Mouse (Mus musculus): ENCODE results near the gene Rhbdl1. TPM values are rescaled to one million over a fixed set of nuclear protein-coding genes. Genes with fewer than 3 reads are reported as not detected.

Rhbdl1 gene
- polyA plus RNA-seq, 1 experiment from 2014 or later, result 1.7 TPM

- ATAC-seq (replicated peaks; ENCODE audit: extremely low read depth, insufficient read depth, low FRiP score), result no peak; the same call in 1 of the 2 replicates
- WGBS, result 8% methylated on average over 7 of the region's 7 CpGs
- H3K9me3 ChIP-seq (replicated peaks; ENCODE audit: control insufficient read depth, low read length), result no peaks in the 10 kb centered on the region
- peak overlapping the region; percentile 90 for H3K4me2 ChIP-seq (ENCODE audit: low read depth, low read length)
- peak overlapping the region; percentile 94 for H3K4me3 ChIP-seq (ENCODE audit: low read length)
- no peaks in the 10 kb centered on the region for H3K27me3 ChIP-seq (ENCODE audit: control insufficient read depth, insufficient read depth, low read length)
- H3K9ac ChIP-seq (ENCODE audit: low read length), result peak overlapping the region; percentile 97
- H3K36me3 ChIP-seq (ENCODE audit: control insufficient read depth, insufficient read depth), result no peaks in the 10 kb centered on the region
- peak overlapping the region; percentile 98 for H3K27ac ChIP-seq (ENCODE audit: low read length)
- H3K4me1 ChIP-seq (ENCODE audit: control insufficient read depth, insufficient read depth, low read length), result peaks cover 14% of the 10 kb centered on the region
Measured at GRCm38 (mm10) chr17:25867509-25867835, 30.4 kb upstream of the Rhbdl1 start.

DNA sequence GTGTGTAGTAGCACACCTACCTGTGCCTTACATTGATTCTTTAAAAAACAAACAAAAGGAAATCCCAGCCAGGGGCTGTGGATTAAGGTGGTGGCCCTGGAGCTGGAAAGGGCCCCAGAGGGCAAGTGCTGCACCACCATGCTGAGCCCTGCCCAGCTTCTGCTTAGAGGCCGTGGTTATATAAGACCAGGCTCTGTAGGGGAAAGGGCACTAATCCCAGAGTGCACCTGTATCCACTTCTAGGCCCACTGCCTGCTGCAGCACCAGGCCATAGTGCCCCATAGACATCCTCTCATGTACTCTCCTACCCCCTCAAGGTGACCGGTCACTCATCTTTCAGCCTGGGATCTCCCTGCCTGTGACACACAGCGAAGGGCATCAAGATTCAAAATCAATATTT is 29.1 kb upstream of the Rhbdl1 start:
- 91% methylated on average over 3 of the region's 3 CpGs for WGBS
- Histone ChIP-seq H3K27me3 (ENCODE audit: control insufficient read depth, insufficient read depth, low read length) (no peaks in the 10 kb centered on the region), H3K36me3 (ENCODE audit: control insufficient read depth, insufficient read depth) (no peaks in the 10 kb centered on the region), H3K27ac (ENCODE audit: low read length) (no peak overlapping the region), H3K9ac (ENCODE audit: low read length) (peak overlapping the region; percentile 36; the same call in 1 of the 2 replicates), H3K9me3 (replicated peaks; ENCODE audit: control insufficient read depth, low read length) (no peaks in the 10 kb centered on the region), H3K4me2 (ENCODE audit: low read depth, low read length) (peak overlapping the region; percentile 90), H3K4me1 (ENCODE audit: control insufficient read depth, insufficient read depth, low read length) (peaks cover 20% of the 10 kb centered on the region), H3K4me3 (ENCODE audit: low read length) (peak overlapping the region; percentile 94)
- ATAC-seq (replicated peaks; ENCODE audit: extremely low read depth, insufficient read depth, low FRiP score), result no peak

- no peaks in the 10 kb centered on the region for H3K9me3 ChIP-seq (replicated peaks; ENCODE audit: control insufficient read depth, low read length)
- no peak for ATAC-seq (replicated peaks; ENCODE audit: extremely low read depth, insufficient read depth, low FRiP score)
- H3K36me3 ChIP-seq (ENCODE audit: control insufficient read depth, insufficient read depth), result no peaks in the 10 kb centered on the region
- no peak overlapping the region for H3K4me2 ChIP-seq (ENCODE audit: low read depth, low read length)
- H3K4me3 ChIP-seq (ENCODE audit: low read length), result no peak overlapping the region
- H3K27ac ChIP-seq (ENCODE audit: low read length), result no peak overlapping the region
- no peaks in the 10 kb centered on the region for H3K27me3 ChIP-seq (ENCODE audit: control insufficient read depth, insufficient read depth, low read length)
- no peak overlapping the region for H3K9ac ChIP-seq (ENCODE audit: low read length)
- H3K4me1 ChIP-seq (ENCODE audit: control insufficient read depth, insufficient read depth, low read length), result peaks cover 27% of the 10 kb centered on the region
- WGBS, result 89% methylated on average over 11 of the region's 11 CpGs
Measured at GRCm38 (mm10) chr17:25865288-25865687, 28.2 kb upstream of the Rhbdl1 start.

GRCm38 (mm10) chr17:25864311-25864710 is 27.2 kb upstream of the Rhbdl1 start:
- H3K27me3 ChIP-seq (ENCODE audit: control insufficient read depth, insufficient read depth, low read length), result no peaks in the 10 kb centered on the region
- no peaks in the 10 kb centered on the region for H3K36me3 ChIP-seq (ENCODE audit: control insufficient read depth, insufficient read depth)
- 87% methylated on average over 14 of the region's 14 CpGs for WGBS
- no peak overlapping the region for H3K4me2 ChIP-seq (ENCODE audit: low read depth, low read length)
- peaks cover 27% of the 10 kb centered on the region for H3K4me1 ChIP-seq (ENCODE audit: control insufficient read depth, insufficient read depth, low read length)
- no peak for ATAC-seq (replicated peaks; ENCODE audit: extremely low read depth, insufficient read depth, low FRiP score)
- H3K9ac ChIP-seq (ENCODE audit: low read length), result no peak overlapping the region
- no peak overlapping the region for H3K4me3 ChIP-seq (ENCODE audit: low read length)
- no peaks in the 10 kb centered on the region for H3K9me3 ChIP-seq (replicated peaks; ENCODE audit: control insufficient read depth, low read length)
- no peak overlapping the region for H3K27ac ChIP-seq (ENCODE audit: low read length)

GRCm38 (mm10) chr17:25863681-25864080 is 26.6 kb upstream of the Rhbdl1 start:
- peaks cover 22% of the 10 kb centered on the region for H3K4me1 ChIP-seq (ENCODE audit: control insufficient read depth, insufficient read depth, low read length)
- WGBS, result 87% methylated on average over 6 of the region's 6 CpGs
- H3K36me3 ChIP-seq (ENCODE audit: control insufficient read depth, insufficient read depth), result no peaks in the 10 kb centered on the region

GRCm38 (mm10) chr17:25861704-25862612 is 24.9 kb upstream of the Rhbdl1 start:
- Histone ChIP-seq H3K4me3 (ENCODE audit: low read length) (peak overlapping the region; percentile 75), H3K27me3 (ENCODE audit: control insufficient read depth, insufficient read depth, low read length) (no peaks in the 10 kb centered on the region), H3K27ac (ENCODE audit: low read length) (peak overlapping the region; percentile 79), H3K4me1 (ENCODE audit: control insufficient read depth, insufficient read depth, low read length) (peaks cover 21% of the 10 kb centered on the region), H3K36me3 (ENCODE audit: control insufficient read depth, insufficient read depth) (no peaks in the 10 kb centered on the region), H3K9me3 (replicated peaks; ENCODE audit: control insufficient read depth, low read length) (no peaks in the 10 kb centered on the region), H3K9ac (ENCODE audit: low read length) (peak overlapping the region; percentile 85), H3K4me2 (ENCODE audit: low read depth, low read length) (peak overlapping the region; percentile 94)
- WGBS, result 10% methylated on average over 6 of the region's 6 CpGs
- ATAC-seq (replicated peaks; ENCODE audit: extremely low read depth, insufficient read depth, low FRiP score), result peak; percentile 21; the same call in 1 of the 2 replicates

More at GRCm38 (mm10) chr17:25863681-25864080, 26.6 kb upstream of the Rhbdl1 start:
- no peak overlapping the region for H3K4me3 ChIP-seq (ENCODE audit: low read length)
- no peaks in the 10 kb centered on the region for H3K27me3 ChIP-seq (ENCODE audit: control insufficient read depth, insufficient read depth, low read length)
- H3K9me3 ChIP-seq (replicated peaks; ENCODE audit: control insufficient read depth, low read length), result no peaks in the 10 kb centered on the region
- no peak overlapping the region for H3K4me2 ChIP-seq (ENCODE audit: low read depth, low read length)
- H3K27ac ChIP-seq (ENCODE audit: low read length), result no peak overlapping the region
- no peak overlapping the region for H3K9ac ChIP-seq (ENCODE audit: low read length)
- ATAC-seq (replicated peaks; ENCODE audit: extremely low read depth, insufficient read depth, low FRiP score), result no peak

- ATAC-seq (replicated peaks; ENCODE audit: extremely low read depth, insufficient read depth, low FRiP score), result peak; percentile 92
- H3K9me3 ChIP-seq (replicated peaks; ENCODE audit: control insufficient read depth, low read length), result no peaks in the 10 kb centered on the region
- peaks cover 13% of the 10 kb centered on the region for H3K4me1 ChIP-seq (ENCODE audit: control insufficient read depth, insufficient read depth, low read length)
- H3K27ac ChIP-seq (ENCODE audit: low read length), result peak within 1 kb of the TSS; percentile 79
- peak within 1 kb of the TSS; percentile 85 for H3K9ac ChIP-seq (ENCODE audit: low read length)
- H3K36me3 ChIP-seq (ENCODE audit: control insufficient read depth, insufficient read depth), result no peaks in the 10 kb centered on the region
- H3K27me3 ChIP-seq (ENCODE audit: control insufficient read depth, insufficient read depth, low read length), result no peaks in the 10 kb centered on the region
- peak within 1 kb of the TSS; percentile 75 for H3K4me3 ChIP-seq (ENCODE audit: low read length)
- peak within 1 kb of the TSS; percentile 94 for H3K4me2 ChIP-seq (ENCODE audit: low read depth, low read length)
- 4% methylated on average over 65 of the region's 65 CpGs for WGBS
Measured at GRCm38 (mm10) chr17:25860832-25861703, 24.0 kb upstream of the Rhbdl1 start, which contains the start of gene Wdr90. Gene Wdr90 (minus strand): TSS chr17:25861501.

- WGBS, result 88% methylated on average over 6 of the region's 6 CpGs
- Histone ChIP-seq H3K27ac (ENCODE audit: low read length) (no peak overlapping the region), H3K4me3 (ENCODE audit: low read length) (peak overlapping the region; percentile 75; the same call in 1 of the 2 replicates), H3K4me1 (ENCODE audit: control insufficient read depth, insufficient read depth, low read length) (peaks cover 13% of the 10 kb centered on the region), H3K36me3 (ENCODE audit: control insufficient read depth, insufficient read depth) (no peaks in the 10 kb centered on the region), H3K9ac (ENCODE audit: low read length) (no peak overlapping the region), H3K4me2 (ENCODE audit: low read depth, low read length) (peak overlapping the region; percentile 94; the same call in 1 of the 2 replicates), H3K27me3 (ENCODE audit: control insufficient read depth, insufficient read depth, low read length) (no peaks in the 10 kb centered on the region), H3K9me3 (replicated peaks; ENCODE audit: control insufficient read depth, low read length) (no peaks in the 10 kb centered on the region)
- ATAC-seq (replicated peaks; ENCODE audit: extremely low read depth, insufficient read depth, low FRiP score), result no peak
Measured at GRCm38 (mm10) chr17:25860229-25860628, 23.1 kb upstream of the Rhbdl1 start.
